Mouse (Mus musculus) cortical plate, adult 2 months (tissue): ENCODE data around the gene Rgr.

Experiments
- CTCF ChIP-seq: fragments of 200-500 bp; IDR thresholded peaks from 2 replicates; pipeline ENCODE4 v1.5.1; 2011; ENCODE audit warnings: mild to moderate bottlenecking, control low read depth, low read length; ENCODE audit not compliant: insufficient read depth; ENCODE audit errors: extremely low read depth
- POLR2A ChIP-seq: fragments of 200-500 bp; IDR thresholded peaks from 2 replicates; pipeline ENCODE4 v1.6.1; 2011; ENCODE audit warnings: mild to moderate bottlenecking, low read length, control low read depth; ENCODE audit not compliant: insufficient read depth; ENCODE audit errors: extremely low read depth

GRCm38 (mm10) chr14:36989784-36990183 is 59.0 kb downstream of the Rgr start:
- TF ChIP-seq CTCF = no peak
- TF ChIP-seq POLR2A = no peak
